Mouse (Mus musculus) heart, embryonic 10.5 days (tissue): ENCODE results near the gene Tmem191c. TPM values are rescaled to one million over a fixed set of nuclear protein-coding genes. Genes with fewer than 3 reads are reported as not detected.

Experiments
- DNase-seq: peaks from one replicate; pipeline ENCODE4 v3.0.0-alpha.2; 2017; ENCODE audit warnings: low spot score
- H3K27ac ChIP-seq: fragments of 300-500 bp; sonication (generic); 2 replicates; pipeline ENCODE4 v1.5.1; 2016; ENCODE audit warnings: mild to moderate bottlenecking
- H3K27me3 ChIP-seq: fragments of 300-500 bp; sonication (generic); 2 replicates; pipeline ENCODE4 v1.6.1; 2016; ENCODE audit warnings: mild to moderate bottlenecking; ENCODE audit not compliant: poor library complexity, insufficient read depth, severe bottlenecking
- H3K36me3 ChIP-seq: fragments of 300-500 bp; sonication (generic); 2 replicates; pipeline ENCODE4 v1.6.1; 2016; ENCODE audit warnings: mild to moderate bottlenecking, moderate library complexity
- H3K4me1 ChIP-seq: fragments of 300-500 bp; sonication (generic); 2 replicates; pipeline ENCODE4 v1.6.1; 2016; ENCODE audit warnings: mild to moderate bottlenecking
- H3K4me3 ChIP-seq: fragments of 300-500 bp; sonication (generic); 2 replicates; pipeline ENCODE4 v1.5.1; 2016; ENCODE audit warnings: mild to moderate bottlenecking, moderate library complexity
- H3K9me3 ChIP-seq: fragments of 300-500 bp; sonication (generic); 2 replicates; pipeline ENCODE4 v1.6.1; 2016; ENCODE audit warnings: mild to moderate bottlenecking, moderate library complexity
- WGBS: fragments of 180-500 bp; shearing (Covaris S2); methylation state at CpG from one replicate; pipeline ENCODE4 v1.1.7; 2016; 5-methylcytosine and 5-hydroxymethylcytosine counted together
- polyA plus RNA-seq: library from polyadenylated mRNA; unstranded; fragments of >200 nt; fragmentation: Nextera tagmentation; extraction: Ambion mirVana; gene quantifications from 2 replicates; pipeline ENCODE4 v1.2.1, GENCODE M21; 2016

Gene Tmem191c
- polyA plus RNA-seq, 1 experiment from 2014 or later: 7.7 TPM

DNA sequence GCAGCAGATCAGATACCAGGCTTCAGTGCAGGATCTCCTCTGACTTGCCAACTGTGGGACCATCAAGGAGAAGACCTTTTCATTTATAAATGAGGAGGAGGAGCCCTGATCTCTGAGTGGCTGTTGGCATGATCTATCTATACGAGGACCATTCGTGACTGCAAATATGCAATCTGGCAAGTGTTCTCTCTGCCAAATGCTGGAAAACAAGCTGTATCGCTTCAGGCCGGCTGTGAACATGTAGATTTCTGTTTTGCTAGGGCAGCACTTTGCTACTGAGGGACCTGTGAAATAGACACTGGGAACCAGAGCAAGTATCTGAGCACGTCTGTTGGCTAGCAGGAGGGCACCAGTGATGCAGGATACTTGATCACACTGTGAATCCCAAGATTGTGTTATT lies 36.7 kb downstream of the Tmem191c start:
- H3K4me1 ChIP-seq: no peaks in the 10 kb centered on the region
- DNase-seq: no peak
- H3K4me3 ChIP-seq: no peak overlapping the region
- no peak overlapping the region for H3K27ac ChIP-seq
- 92% methylated on average over 5 of the region's 5 CpGs for WGBS
- no peaks in the 10 kb centered on the region for H3K27me3 ChIP-seq
- peaks cover 90% of the 10 kb centered on the region for H3K36me3 ChIP-seq
- H3K9me3 ChIP-seq: no peaks in the 10 kb centered on the region

DNA sequence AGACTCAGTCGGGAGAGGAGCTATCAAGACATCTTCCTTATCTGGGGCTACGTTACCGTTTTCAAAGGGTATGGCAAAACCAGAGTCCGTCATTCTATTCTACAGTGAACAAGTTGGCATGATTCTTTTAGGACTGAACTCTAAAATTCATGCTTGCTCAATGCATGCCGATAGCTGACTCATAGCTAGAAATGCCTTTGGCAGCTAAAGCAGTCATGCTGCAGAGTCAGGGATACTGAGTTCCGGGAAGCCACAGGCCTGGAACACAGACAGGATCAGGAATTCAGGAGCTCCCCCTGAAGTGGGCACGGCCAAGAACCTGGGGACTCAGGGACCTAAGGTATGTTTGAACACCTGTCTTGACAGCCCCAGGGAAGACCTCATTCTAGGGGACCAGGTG lies 40.7 kb downstream of the Tmem191c start:
- 92% methylated on average over 7 of the region's 7 CpGs for WGBS
- Histone ChIP-seq H3K27ac (no peak overlapping the region), H3K4me3 (no peak overlapping the region), H3K27me3 (no peaks in the 10 kb centered on the region), H3K9me3 (no peaks in the 10 kb centered on the region), H3K4me1 (no peaks in the 10 kb centered on the region), H3K36me3 (peaks cover 77% of the 10 kb centered on the region)
- no peak for DNase-seq

DNA sequence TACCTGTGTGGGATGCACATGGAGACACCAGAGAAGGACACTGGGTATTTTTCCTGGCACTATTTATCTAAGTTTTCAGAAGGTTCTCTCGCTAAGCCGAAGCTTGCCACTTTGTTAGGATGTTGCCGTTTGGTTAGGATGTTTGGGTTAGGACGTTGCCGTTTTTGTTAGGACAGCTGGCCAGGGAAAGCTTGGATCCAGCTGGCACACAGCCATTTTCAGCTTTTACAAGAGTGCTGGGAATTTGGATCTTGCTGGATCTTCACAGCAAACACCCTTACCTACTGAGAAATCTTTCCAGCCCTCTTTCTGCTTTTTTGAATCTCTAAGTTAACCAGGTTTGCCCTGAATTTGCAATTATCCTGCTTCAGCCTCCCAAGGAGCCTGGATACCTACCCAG lies 45.6 kb downstream of the Tmem191c start:
- no peak for DNase-seq
- Histone ChIP-seq H3K4me3 (no peak overlapping the region), H3K27ac (no peak overlapping the region), H3K4me1 (no peaks in the 10 kb centered on the region), H3K27me3 (no peaks in the 10 kb centered on the region), H3K36me3 (peaks cover 71% of the 10 kb centered on the region), H3K9me3 (no peaks in the 10 kb centered on the region)
- 78% methylated on average over 5 of the region's 5 CpGs for WGBS

DNA sequence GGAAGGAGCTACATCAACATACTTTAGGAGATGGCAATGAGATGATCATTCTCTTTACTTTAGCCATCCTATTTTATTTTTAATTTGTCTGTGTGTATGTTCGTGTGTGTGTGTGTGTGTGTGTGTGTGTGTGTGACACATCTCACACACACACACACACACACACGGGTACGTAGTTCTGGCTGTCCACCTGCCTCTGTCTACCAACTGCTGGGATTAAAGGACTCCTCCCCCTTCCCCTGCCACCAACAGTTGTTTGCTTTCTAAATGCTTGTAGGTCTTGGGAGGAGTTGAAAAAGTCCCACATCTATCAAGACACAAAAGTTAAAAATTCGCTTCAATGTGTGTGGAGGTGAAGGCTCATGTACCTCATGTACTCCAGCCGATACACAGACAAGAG lies 48.9 kb downstream of the Tmem191c start:
- WGBS: 86% methylated on average over 5 of the region's 5 CpGs
- Histone ChIP-seq H3K9me3 (no peaks in the 10 kb centered on the region), H3K27me3 (no peaks in the 10 kb centered on the region), H3K4me1 (no peaks in the 10 kb centered on the region), H3K36me3 (peaks cover 46% of the 10 kb centered on the region), H3K4me3 (no peak overlapping the region), H3K27ac (no peak overlapping the region)
- no peak for DNase-seq

DNA sequence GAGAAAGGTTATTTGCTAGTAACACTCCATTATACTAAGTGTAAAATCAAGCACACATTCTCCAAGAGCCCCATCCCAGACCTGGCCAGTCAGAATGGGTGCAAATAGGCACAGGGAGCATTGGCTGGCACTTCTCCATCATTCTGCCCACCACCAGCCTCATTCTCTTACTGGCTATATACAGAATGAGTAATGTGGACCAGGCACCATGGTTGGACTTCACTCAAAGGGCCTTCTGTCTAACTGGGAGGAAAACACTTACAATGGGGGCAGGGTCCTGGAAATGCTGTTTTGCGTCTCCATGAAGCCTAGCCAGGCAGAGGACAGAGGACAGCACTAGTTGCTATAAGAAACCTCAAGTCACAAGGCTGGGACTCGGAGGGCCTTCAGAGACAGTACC lies 50.2 kb downstream of the Tmem191c start:
- Histone ChIP-seq H3K4me1 (no peaks in the 10 kb centered on the region; the same call in 1 of the 2 replicates), H3K27me3 (no peaks in the 10 kb centered on the region), H3K36me3 (peaks cover 40% of the 10 kb centered on the region), H3K27ac (no peak overlapping the region), H3K9me3 (no peaks in the 10 kb centered on the region), H3K4me3 (no peak overlapping the region)
- WGBS: 80% methylated on average over 2 of the region's 2 CpGs
- DNase-seq: no peak

DNA sequence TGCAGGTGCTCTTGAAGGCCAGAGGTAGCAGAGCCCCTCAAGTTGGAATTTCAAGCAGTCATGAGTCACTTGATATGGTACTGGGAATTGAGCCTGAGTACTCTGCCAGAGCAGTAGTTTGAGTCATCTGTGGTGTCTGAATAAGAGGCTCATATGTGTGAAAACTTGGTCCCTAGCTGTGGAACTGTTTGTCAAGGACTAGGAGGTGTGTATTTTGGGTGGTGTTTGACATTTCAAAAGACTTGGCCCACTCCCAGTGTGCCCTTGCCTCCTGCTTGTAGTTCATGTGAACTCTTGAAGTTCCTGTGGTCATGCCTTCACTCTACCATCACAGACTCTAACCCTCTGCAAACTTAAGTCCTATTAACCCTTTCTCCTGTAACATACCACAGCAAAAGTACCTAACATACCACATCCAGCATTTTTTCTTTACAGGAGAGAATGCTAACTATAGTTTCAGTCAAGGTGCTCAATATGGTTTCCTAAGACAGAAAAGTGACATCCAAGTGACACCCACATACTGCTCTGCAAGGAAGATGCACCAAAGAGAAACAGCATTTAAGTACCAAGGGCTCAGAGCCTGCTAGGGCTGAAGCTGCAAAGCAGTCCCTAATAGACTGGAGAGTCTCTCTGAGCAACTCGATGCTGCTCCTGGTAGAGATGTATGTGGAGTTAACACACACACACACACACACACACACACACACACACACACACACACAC lies 54.1 kb downstream of the Tmem191c start:
- no peak for DNase-seq
- WGBS: 87% methylated on average over 1 of the region's 1 CpGs
- no peaks in the 10 kb centered on the region for H3K27me3 ChIP-seq
- no peak overlapping the region for H3K4me3 ChIP-seq
- no peak overlapping the region for H3K27ac ChIP-seq
- H3K36me3 ChIP-seq: peaks cover 11% of the 10 kb centered on the region
- no peaks in the 10 kb centered on the region; the same call in 1 of the 2 replicates for H3K4me1 ChIP-seq
- H3K9me3 ChIP-seq: no peaks in the 10 kb centered on the region

DNA sequence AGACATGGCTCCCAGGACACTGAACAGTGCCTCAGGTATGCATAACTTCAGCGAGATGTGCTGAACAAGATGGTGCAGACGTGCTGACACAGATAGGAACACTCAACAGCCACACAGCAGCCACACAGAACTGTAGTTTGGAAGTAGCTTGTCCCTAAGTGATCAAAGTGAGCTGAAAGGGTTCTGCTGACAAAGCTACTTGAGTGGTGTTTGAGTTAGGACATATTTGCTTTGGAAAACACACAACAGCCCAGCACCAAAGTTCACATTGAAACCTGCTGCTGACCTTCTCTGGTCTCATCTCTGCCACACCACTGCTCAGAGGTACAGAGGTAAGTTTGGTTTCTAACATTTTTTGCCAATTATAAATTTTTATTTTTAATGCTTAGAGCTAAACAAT lies 55.2 kb downstream of the Tmem191c start, which contains the start of gene Serpind1:
Serpind1 (plus strand) TSS at position 256 of the 400 bp plus-strand sequence.
- Histone ChIP-seq H3K4me1 (no peaks in the 10 kb centered on the region; the same call in 1 of the 2 replicates), H3K36me3 (peaks cover 4% of the 10 kb centered on the region; the same call in 1 of the 2 replicates), H3K27me3 (no peaks in the 10 kb centered on the region), H3K27ac (no peak within 1 kb of the TSS), H3K4me3 (no peak within 1 kb of the TSS), H3K9me3 (no peaks in the 10 kb centered on the region)
- no peak for DNase-seq
- WGBS: 52% methylated on average over 2 of the region's 2 CpGs

DNA sequence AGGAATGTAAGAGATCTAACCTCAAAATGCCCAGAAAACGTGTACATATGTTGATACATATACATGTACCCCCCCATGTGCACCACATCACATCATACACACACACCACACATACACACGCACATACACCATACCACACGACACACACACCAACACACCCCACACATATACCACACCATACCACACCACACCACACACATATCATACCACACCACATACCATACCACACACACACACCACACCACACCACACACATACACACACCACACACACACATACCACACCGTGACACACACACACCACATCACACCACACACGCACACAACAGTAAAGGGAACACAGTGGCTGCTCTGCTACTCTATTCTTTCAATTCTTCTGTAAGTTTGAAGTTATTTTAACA lies 56.0 kb downstream of the Tmem191c start:
- Histone ChIP-seq H3K27me3 (no peaks in the 10 kb centered on the region), H3K9me3 (no peaks in the 10 kb centered on the region), H3K4me3 (no peak overlapping the region), H3K36me3 (peaks cover 9% of the 10 kb centered on the region; the same call in 1 of the 2 replicates), H3K27ac (no peak overlapping the region), H3K4me1 (no peaks in the 10 kb centered on the region; the same call in 1 of the 2 replicates)
- DNase-seq: no peak
- WGBS: 88% methylated on average over 5 of the region's 5 CpGs

Other genes with a start within 250 kb of the Tmem191c start
- 16.6 and 27.6 TPM in 2 replicates for gene Ypel1, start 206.4 kb upstream of the Tmem191c start, polyA plus RNA-seq
- 114 and 125 TPM in 2 replicates for gene Ppil2, start 164.8 kb upstream of the Tmem191c start, polyA plus RNA-seq
- 56.0 and 84.9 TPM in 2 replicates for gene 2610318N02Rik, start 150.9 kb upstream of the Tmem191c start, polyA plus RNA-seq
- 115 and 145 TPM in 2 replicates for gene Sdf2l1, start 143.7 kb upstream of the Tmem191c start, polyA plus RNA-seq
- 5.6 and 9.8 TPM in 2 replicates for gene Ydjc, start 131.5 kb upstream of the Tmem191c start, polyA plus RNA-seq
- 0.36 and 0.55 TPM in 2 replicates for gene Ccdc116, start 128.8 kb upstream of the Tmem191c start, polyA plus RNA-seq
- gene Ube2l3, start 73.4 kb upstream of the Tmem191c start, polyA plus RNA-seq: 341 and 377 TPM in 2 replicates
- 0.28 and 0.49 TPM in 2 replicates for gene Rimbp3, start 67.5 kb upstream of the Tmem191c start, polyA plus RNA-seq
- 8.6 and 10.6 TPM in 2 replicates for gene Hic2, start 42.5 kb upstream of the Tmem191c start, polyA plus RNA-seq
- 1.3 and 20.4 TPM in 2 replicates for gene Serpind1, start 55.3 kb downstream of the Tmem191c start, polyA plus RNA-seq
- gene Snap29, start 129.9 kb downstream of the Tmem191c start, polyA plus RNA-seq: 12.3 and 13.6 TPM in 2 replicates
- 33.6 and 40.8 TPM in 2 replicates for gene Pi4ka, start 130.2 kb downstream of the Tmem191c start, polyA plus RNA-seq
- gene Crkl, start 175.9 kb downstream of the Tmem191c start, polyA plus RNA-seq: 52.6 and 68.9 TPM in 2 replicates
- 0.71 and 0.97 TPM in 2 replicates for gene Aifm3, start 213.5 kb downstream of the Tmem191c start, polyA plus RNA-seq
- gene Lztr1, start 232.6 kb downstream of the Tmem191c start, polyA plus RNA-seq: 60.0 and 69.8 TPM in 2 replicates